Mouse (Mus musculus): ENCODE data around the gene Hagh. TPM values are rescaled to one million over a fixed set of nuclear protein-coding genes. Genes with fewer than 3 reads are reported as not detected.

Gene Hagh
- polyA plus RNA-seq, 1 experiment from 2014 or later: 52.3 TPM

GRCm38 (mm10) chr17:24890151-24891092 lies 50.5 kb downstream of the Hagh start:
- H3K36me3 ChIP-seq: peaks cover 52% of the 10 kb centered on the region
- H3K9me3 ChIP-seq (replicated peaks): no peaks in the 10 kb centered on the region
- H3K4me1 ChIP-seq: peaks cover 37% of the 10 kb centered on the region
- H3K27me3 ChIP-seq: no peaks in the 10 kb centered on the region
- H3K4me3 ChIP-seq (replicated peaks): no peak overlapping the region
- no peak for ATAC-seq (replicated peaks; ENCODE audit: low FRiP score)
- H3K9ac ChIP-seq: no peak overlapping the region
- H3K4me2 ChIP-seq: no peak overlapping the region
- 87% methylated on average over 19 of the region's 19 CpGs for WGBS
- H3K27ac ChIP-seq: no peak overlapping the region

- WGBS: 86% methylated on average over 13 of the region's 13 CpGs
- ATAC-seq (replicated peaks; ENCODE audit: low FRiP score): no peak
These were observed 51.4 kb downstream of the Hagh start for GRCm38 (mm10) chr17:24891321-24891720.

GRCm38 (mm10) chr17:24892785-24893184 lies 52.8 kb downstream of the Hagh start:
- H3K9me3 ChIP-seq (replicated peaks): no peaks in the 10 kb centered on the region
- H3K4me3 ChIP-seq (replicated peaks): 0 out of 2 replicates have a peak overlapping the region, but pooled peaks have one; percentile 2
- WGBS: 93% methylated on average over 12 of the region's 12 CpGs
- no peak overlapping the region for H3K9ac ChIP-seq
- H3K27ac ChIP-seq: no peak overlapping the region
- H3K4me2 ChIP-seq: no peak overlapping the region
- no peaks in the 10 kb centered on the region for H3K27me3 ChIP-seq
- peaks cover 57% of the 10 kb centered on the region for H3K36me3 ChIP-seq
- ATAC-seq (replicated peaks; ENCODE audit: low FRiP score): no peak
- peaks cover 46% of the 10 kb centered on the region for H3K4me1 ChIP-seq

More at GRCm38 (mm10) chr17:24891321-24891720, 51.4 kb downstream of the Hagh start:
- no peak overlapping the region for H3K9ac ChIP-seq
- H3K36me3 ChIP-seq: peaks cover 52% of the 10 kb centered on the region
- H3K4me2 ChIP-seq: no peak overlapping the region
- H3K4me3 ChIP-seq (replicated peaks): no peak overlapping the region
- peaks cover 41% of the 10 kb centered on the region for H3K4me1 ChIP-seq
- H3K9me3 ChIP-seq (replicated peaks): no peaks in the 10 kb centered on the region
- H3K27me3 ChIP-seq: no peaks in the 10 kb centered on the region
- H3K27ac ChIP-seq: no peak overlapping the region

- peak overlapping the region; percentile 77; the same call in 1 of the 2 replicates for H3K4me3 ChIP-seq (replicated peaks)
- H3K27me3 ChIP-seq: no peaks in the 10 kb centered on the region
- H3K9ac ChIP-seq: no peak overlapping the region
- no peaks in the 10 kb centered on the region for H3K9me3 ChIP-seq (replicated peaks)
- 97% methylated on average over 2 of the region's 2 CpGs for WGBS
- no peak for ATAC-seq (replicated peaks; ENCODE audit: low FRiP score)
- peaks cover 46% of the 10 kb centered on the region for H3K4me1 ChIP-seq
- no peak overlapping the region for H3K27ac ChIP-seq
- peak overlapping the region; percentile 97; the same call in 1 of the 2 replicates for H3K4me2 ChIP-seq
- peaks cover 62% of the 10 kb centered on the region for H3K36me3 ChIP-seq
These were observed 53.3 kb downstream of the Hagh start for GRCm38 (mm10) chr17:24893276-24893675.

GRCm38 (mm10) chr17:24894061-24894994 lies 54.4 kb downstream of the Hagh start:
- no peaks in the 10 kb centered on the region for H3K9me3 ChIP-seq (replicated peaks)
- WGBS: 10% methylated on average over 31 of the region's 31 CpGs
- H3K36me3 ChIP-seq: peaks cover 67% of the 10 kb centered on the region
- no peaks in the 10 kb centered on the region for H3K27me3 ChIP-seq
- peak overlapping the region; percentile 77 for H3K4me3 ChIP-seq (replicated peaks)
- peak; percentile 3; the same call in 1 of the 2 replicates for ATAC-seq (replicated peaks; ENCODE audit: low FRiP score)
- peak overlapping the region; percentile 92 for H3K9ac ChIP-seq
- H3K4me1 ChIP-seq: peaks cover 41% of the 10 kb centered on the region
- H3K27ac ChIP-seq: peak overlapping the region; percentile 91
- H3K4me2 ChIP-seq: peak overlapping the region; percentile 97

- H3K9me3 ChIP-seq (replicated peaks): no peaks in the 10 kb centered on the region
- peak within 1 kb of the TSS; percentile 92 for H3K9ac ChIP-seq
- peaks cover 41% of the 10 kb centered on the region for H3K4me1 ChIP-seq
- no peaks in the 10 kb centered on the region for H3K27me3 ChIP-seq
- H3K4me3 ChIP-seq (replicated peaks): peak within 1 kb of the TSS; percentile 77
- peak within 1 kb of the TSS; percentile 91 for H3K27ac ChIP-seq
- peaks cover 67% of the 10 kb centered on the region for H3K36me3 ChIP-seq
- peak within 1 kb of the TSS; percentile 97 for H3K4me2 ChIP-seq
- peak; percentile 33; the same call in 1 of the 2 replicates for ATAC-seq (replicated peaks; ENCODE audit: low FRiP score)
- WGBS: under 1% methylated on average over 62 of the region's 62 CpGs
These were observed 55.1 kb downstream of the Hagh start, which contains the start of the genes Eme2 and Mrps34 for GRCm38 (mm10) chr17:24894995-24895547. Gene Eme2, minus strand, starts transcription at chr17:24895087. Gene Mrps34, plus strand, starts transcription at chr17:24895116.

GRCm38 (mm10) chr17:24895571-24896240 lies 55.8 kb downstream of the Hagh start:
- peaks cover 67% of the 10 kb centered on the region for H3K36me3 ChIP-seq
- H3K9me3 ChIP-seq (replicated peaks): no peaks in the 10 kb centered on the region
- ATAC-seq (replicated peaks; ENCODE audit: low FRiP score): peak; percentile 15
- H3K27ac ChIP-seq: peak overlapping the region; percentile 91
- WGBS: 9% methylated on average over 23 of the region's 23 CpGs
- peak overlapping the region; percentile 77 for H3K4me3 ChIP-seq (replicated peaks)
- H3K9ac ChIP-seq: peak overlapping the region; percentile 92
- no peaks in the 10 kb centered on the region for H3K27me3 ChIP-seq
- peaks cover 41% of the 10 kb centered on the region for H3K4me1 ChIP-seq
- peak overlapping the region; percentile 97 for H3K4me2 ChIP-seq

GRCm38 (mm10) chr17:24896241-24896992 lies 56.5 kb downstream of the Hagh start, which contains the start of gene Nme3:
Gene Nme3, plus strand, starts transcription at chr17:24896500.
- H3K27me3 ChIP-seq: no peaks in the 10 kb centered on the region
- peak within 1 kb of the TSS; percentile 91 for H3K27ac ChIP-seq
- peaks cover 41% of the 10 kb centered on the region for H3K4me1 ChIP-seq
- peak; percentile 82 for ATAC-seq (replicated peaks; ENCODE audit: low FRiP score)
- no peaks in the 10 kb centered on the region for H3K9me3 ChIP-seq (replicated peaks)
- WGBS: 1% methylated on average over 50 of the region's 50 CpGs
- peak within 1 kb of the TSS; percentile 92 for H3K9ac ChIP-seq
- H3K36me3 ChIP-seq: peaks cover 67% of the 10 kb centered on the region
- H3K4me2 ChIP-seq: peak within 1 kb of the TSS; percentile 97
- H3K4me3 ChIP-seq (replicated peaks): peak within 1 kb of the TSS; percentile 77

- 31% methylated on average over 11 of the region's 11 CpGs for WGBS
- Histone ChIP-seq H3K9ac (peak overlapping the region; percentile 92), H3K27ac (peak overlapping the region; percentile 91; the same call in 1 of the 2 replicates), H3K36me3 (peaks cover 67% of the 10 kb centered on the region), H3K4me2 (peak overlapping the region; percentile 97), H3K27me3 (no peaks in the 10 kb centered on the region), H3K4me3 (replicated peaks) (peak overlapping the region; percentile 77), H3K9me3 (replicated peaks) (no peaks in the 10 kb centered on the region), H3K4me1 (peaks cover 41% of the 10 kb centered on the region)
- ATAC-seq (replicated peaks; ENCODE audit: low FRiP score): no peak
These were observed 57.0 kb downstream of the Hagh start for GRCm38 (mm10) chr17:24896993-24897269.

- Histone ChIP-seq H3K4me2 (peak overlapping the region; percentile 97; the same call in 1 of the 2 replicates), H3K27ac (no peak overlapping the region), H3K4me3 (replicated peaks) (peak overlapping the region; percentile 77), H3K9ac (peak overlapping the region; percentile 92; the same call in 1 of the 2 replicates), H3K36me3 (peaks cover 67% of the 10 kb centered on the region), H3K27me3 (no peaks in the 10 kb centered on the region), H3K4me1 (peaks cover 41% of the 10 kb centered on the region), H3K9me3 (replicated peaks) (no peaks in the 10 kb centered on the region)
- ATAC-seq (replicated peaks; ENCODE audit: low FRiP score): no peak
- 74% methylated on average over 4 of the region's 4 CpGs for WGBS
These were observed 57.7 kb downstream of the Hagh start for GRCm38 (mm10) chr17:24897600-24897999.
